Mouse (Mus musculus): ENCODE measurements around the gene Kif3c. TPM values are rescaled to one million over a fixed set of nuclear protein-coding genes. Genes with fewer than 3 reads are reported as not detected.

Kif3c gene
- total RNA-seq, 2 experiments from 2014 or later, result 1.4 to 2.2 TPM

DNA sequence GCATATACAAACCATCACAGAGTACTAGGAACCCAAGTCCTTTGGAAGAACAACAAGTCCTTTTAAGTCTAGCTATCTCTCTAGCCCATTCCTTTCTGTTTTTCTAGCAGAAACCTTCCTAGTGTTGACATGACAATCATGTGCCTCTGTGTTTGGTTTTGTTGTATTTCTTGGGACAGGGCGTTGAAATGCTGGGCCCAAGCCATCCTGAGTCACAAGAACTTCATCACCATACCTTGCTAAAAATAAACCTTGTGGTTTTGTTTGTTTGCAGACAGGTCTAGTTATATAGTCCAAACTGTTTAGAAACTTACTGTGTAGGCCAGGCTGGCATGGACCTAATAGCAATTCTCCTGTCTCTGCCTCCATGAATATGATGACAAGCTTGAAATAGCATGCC lies 57.9 kb downstream of the Kif3c start:
- no peak for ATAC-seq (replicated peaks; ENCODE audit: poor library complexity)

DNA sequence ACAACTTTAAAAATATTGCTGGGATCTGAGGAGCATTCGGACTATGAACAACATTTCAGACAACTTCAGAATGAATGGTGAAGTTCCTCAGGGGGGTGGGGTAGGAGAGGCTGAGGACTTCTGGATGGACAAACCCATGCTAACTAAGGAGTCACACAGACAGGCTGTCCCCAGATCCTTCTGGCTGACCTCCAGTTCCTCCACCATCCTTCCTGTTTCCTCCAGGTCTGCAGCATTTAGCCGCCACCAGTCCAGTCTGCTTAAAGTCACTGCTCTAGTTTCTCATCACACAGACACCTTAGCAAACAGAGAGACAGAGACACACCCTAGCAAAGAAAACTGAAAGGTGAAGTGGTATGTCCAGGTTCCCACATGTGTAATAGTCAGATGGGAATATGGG lies 59.2 kb downstream of the Kif3c start:
- no peak for ATAC-seq (replicated peaks; ENCODE audit: poor library complexity)

DNA sequence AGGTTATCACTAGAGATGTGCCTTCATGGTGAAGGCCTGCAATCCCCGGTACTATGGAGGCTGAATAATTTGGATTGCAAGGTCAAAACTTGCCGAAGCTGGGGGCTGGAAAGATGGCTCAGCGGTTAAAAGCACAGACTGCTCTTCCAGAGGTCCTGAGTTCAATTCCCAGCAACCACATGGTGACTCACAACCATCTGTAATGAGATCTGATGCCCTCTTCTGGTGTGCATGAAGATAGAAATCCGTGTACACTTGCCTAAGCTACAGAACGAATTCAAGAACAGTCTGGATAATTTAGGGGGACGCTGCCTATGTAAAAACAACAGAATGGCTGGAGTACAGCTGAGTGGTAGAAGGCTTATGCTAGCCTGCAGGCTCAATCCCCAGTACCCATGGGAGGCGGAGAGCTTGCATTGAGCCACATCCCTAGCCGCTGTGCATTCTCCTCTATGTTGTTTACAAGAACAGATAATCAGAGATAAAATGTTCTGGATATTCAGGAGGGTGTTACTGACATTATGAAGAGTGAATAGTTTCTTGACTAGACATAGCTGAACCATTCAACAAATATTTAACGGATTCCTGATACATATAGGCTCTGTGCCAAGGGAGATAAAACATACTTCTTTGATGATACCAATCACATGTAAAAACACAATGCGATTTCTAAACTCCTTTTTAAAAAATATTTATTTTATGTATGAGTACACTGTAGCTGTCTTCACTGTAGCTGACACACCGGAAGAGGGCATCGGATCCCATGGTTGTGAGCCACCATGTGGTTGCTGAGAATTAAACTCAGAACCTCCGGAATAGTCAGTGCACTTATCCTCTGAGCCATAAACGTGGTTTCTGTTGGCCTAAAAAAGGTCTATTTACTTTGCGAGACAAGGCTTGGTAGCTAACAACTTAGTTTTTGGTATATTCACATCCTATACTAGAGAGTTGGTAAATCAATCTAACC lies 60.7 kb downstream of the Kif3c start:
- ATAC-seq (replicated peaks; ENCODE audit: poor library complexity), result no peak; the same call in 1 of the 2 replicates

DNA sequence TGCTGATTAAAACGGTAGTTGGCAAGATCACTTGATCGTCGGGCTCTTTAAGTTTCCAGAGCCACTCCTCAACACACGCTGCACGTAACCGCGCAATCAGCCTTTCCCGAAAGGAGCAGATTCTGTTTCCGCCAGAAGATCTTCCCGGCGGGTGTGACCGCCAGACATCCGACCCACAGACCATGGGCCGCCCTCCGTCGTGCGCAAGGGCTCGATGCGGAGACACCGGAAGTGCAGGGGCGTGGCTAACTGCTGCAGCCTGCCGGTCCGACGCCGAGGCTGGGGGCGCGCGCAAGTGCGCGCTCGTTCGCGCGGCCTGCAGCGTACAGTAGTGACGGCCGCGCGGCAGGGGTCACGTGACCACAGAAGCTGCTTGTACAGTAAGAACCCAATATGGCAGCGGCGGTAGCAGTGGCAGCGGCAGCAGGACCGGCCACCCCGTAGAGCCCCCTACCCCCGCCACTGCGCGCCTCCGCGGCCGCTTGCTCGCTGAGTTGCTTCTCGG lies 61.6 kb downstream of the Kif3c start, which contains the start of gene Asxl2:
Asxl2 (plus strand) TSS at position 328 of the 505 bp plus-strand sequence.
- peak; percentile 79 for ATAC-seq (replicated peaks; ENCODE audit: poor library complexity)

DNA sequence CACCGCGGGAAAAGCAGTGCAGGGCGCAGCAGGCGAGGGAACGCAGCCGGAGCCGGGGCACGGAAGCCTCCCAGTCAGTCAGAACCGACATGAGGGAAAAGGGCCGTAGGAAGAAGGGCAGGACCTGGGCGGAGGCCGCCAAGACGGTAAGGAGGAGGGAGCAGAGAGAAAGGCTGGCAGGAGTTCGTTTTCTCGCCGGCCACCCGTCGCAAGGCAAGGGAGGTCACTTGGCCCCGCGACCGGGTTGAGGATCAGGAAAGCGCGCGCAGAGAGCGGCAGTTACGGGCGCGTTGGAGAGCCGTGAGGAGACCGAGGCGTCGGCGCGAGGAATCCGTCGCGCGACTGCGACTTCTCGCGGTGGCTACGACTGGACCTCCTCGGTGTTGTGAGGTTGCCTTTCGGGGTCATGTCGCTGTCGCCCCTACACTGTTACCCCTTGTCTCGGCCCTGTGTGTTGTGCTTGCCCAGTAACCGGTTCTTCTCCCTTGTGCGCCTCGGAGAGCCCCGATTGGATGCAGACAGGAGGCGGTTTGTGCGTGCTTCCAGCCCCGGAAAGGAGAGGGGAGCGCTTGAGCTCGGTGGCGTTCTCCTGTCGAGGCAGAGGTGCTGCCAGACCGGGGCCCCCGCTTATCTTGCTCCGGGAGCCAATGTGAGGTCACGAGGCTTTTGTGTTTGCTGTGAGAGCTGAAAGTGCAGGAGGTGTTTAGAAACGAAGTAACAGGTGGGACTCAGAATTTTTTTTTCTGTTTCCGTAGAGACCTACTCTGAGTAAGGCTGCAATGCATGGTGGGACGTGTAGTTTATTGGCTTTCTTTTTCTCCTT lies 62.3 kb downstream of the Kif3c start:
- ATAC-seq (replicated peaks; ENCODE audit: poor library complexity), result peak; percentile 60

DNA sequence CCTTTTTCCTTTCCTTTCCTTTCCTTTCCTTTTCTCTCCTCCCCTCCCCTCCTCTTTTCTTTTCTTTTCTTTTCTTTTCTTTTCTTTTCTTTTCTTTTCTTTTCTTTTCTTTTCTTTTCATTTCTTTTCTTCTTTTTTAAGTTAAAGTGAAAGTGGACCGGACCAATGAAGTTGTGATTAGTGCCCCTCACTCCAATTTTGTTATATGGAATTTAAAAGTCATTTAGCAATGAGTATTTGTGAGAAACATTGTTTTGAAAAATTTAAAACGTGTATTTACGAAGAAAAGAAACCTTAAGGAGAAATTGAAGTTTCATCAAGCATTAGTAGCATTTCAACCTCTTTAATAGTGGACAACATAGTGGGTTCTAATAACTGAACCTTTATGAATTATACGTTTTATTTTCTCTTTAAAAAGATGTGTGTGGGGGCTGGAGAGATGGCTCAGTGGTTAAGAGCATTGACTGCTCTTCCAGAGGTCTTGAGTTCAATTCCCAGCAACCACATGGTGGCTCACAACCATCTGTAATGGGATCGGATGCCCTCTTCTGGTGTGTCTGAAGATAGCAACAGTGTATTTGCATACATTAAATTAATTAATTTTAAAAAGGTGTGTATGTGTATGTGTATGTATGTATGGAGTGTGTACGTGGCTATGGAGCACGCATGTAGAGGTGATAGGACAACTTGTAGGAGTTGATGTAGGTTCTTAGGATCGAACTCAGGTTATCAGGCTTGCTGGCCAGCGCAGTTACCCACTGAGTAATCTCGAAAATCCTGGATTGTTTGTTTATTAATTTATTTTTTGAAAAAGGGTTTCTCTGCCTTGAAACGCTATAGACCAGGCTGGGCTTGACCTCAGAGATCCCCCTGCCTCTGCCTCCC lies 63.2 kb downstream of the Kif3c start:
- no peak for ATAC-seq (replicated peaks; ENCODE audit: poor library complexity)

DNA sequence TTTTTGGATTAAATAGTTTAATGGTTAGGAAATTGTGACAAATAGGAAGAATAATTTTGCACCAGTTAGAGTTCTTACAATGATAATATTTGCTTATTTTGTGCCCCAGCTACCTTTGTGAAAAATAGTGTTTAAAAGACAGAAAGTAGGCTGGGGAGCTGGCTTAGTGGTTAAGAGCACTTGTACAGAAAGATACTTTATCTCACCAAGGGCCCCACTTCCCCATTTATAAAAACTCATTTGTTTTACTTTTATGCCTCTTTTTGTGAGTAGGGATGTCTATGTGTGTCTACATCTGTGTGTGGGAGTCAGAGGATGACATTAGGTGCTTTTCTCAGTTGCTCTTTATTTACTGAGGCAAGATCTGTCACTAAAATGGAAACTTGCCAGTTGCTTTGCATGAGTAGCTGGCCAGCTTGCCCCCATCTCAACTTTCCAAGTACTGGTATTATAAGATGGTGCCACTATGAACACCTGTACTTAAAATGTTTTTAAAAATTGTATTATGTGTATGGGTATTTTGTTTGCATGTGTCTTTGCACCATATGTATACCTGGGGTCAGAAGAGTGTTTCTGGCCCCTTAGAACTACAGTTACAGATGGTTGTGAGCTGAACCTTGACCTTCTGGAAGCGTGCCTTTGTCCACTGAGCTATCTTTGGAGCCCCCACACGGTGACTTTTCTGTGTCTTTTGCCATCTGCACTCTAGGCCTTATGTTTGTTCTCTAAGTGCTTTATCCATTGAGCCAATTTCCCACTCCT lies 64.9 kb downstream of the Kif3c start:
- no peak for ATAC-seq (replicated peaks; ENCODE audit: poor library complexity)

DNA sequence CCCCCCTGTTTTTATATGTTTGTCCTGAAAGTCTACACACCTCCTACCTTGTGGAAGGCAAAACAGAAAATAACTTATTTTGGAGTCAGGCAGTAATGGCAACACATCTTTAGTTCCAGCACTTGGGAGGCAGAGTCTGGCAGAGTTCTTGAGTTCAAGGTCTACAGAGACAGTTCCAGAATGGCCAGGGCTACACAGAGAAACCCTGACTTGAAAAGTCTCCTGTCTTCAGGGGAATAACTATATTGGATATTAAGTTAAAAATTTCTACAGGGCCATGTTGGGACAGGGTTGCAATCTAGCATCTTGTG lies 65.5 kb downstream of the Kif3c start:
- ATAC-seq (replicated peaks; ENCODE audit: poor library complexity), result no peak

DNA sequence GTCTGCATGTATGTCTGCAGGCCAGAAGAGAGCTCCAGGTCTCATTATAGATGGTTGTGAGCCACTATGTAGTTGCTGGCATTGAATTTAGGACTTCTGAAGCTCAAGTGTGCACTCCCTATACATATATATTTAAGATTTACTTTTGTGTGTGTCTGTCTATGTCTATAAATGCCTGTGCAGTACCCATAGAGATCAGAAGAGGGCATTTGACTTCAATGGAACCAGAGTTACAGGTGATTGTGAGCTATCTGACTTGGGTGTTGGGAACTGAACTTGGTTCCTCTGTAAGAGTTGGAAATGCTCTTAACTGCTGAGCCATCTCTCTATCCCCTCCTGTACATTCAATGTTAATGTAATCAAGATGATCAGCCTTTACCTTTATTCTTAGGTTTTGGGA lies 66.1 kb downstream of the Kif3c start:
- ATAC-seq (replicated peaks; ENCODE audit: poor library complexity), result no peak

DNA sequence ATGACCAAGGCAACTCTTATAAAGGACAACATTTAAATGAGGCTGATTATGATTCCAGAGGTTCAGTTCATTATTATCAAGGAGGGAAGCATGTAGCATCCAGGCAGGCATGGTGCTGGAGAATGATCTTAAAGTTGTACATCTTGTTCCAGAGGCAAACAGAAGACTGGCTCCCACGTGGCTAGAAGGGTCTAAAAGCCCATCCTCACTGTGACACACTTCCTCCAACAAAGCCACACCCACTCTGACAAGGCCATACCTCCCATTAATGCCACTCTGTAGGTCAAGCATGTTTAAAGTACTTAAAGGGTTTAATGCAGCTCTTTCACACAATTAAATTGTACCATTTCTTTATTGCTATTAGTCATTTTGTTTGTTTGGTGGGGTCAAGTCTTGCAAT lies 68.8 kb downstream of the Kif3c start:
- ATAC-seq (replicated peaks; ENCODE audit: poor library complexity), result no peak

DNA sequence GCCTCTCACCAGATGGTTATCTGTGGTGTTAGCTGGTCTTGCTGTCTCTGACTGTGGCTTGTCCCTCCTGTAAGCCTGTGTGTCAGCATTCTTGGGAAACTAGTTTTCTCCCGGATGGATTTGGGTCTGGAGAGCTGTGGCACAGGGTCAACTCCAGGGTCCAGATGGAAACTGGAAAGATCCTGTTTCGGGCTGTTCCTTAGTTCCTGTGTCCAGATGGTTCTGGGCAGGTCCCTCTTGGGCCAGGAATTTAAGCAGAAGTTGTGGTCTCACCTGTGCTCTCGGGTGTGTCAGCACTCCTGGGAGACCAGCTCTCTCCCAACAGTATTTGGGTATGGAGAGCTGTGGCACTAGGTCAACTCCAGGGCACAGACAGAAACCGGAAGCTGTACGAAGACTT lies 71.5 kb downstream of the Kif3c start:
- no peak for ATAC-seq (replicated peaks; ENCODE audit: poor library complexity)

DNA sequence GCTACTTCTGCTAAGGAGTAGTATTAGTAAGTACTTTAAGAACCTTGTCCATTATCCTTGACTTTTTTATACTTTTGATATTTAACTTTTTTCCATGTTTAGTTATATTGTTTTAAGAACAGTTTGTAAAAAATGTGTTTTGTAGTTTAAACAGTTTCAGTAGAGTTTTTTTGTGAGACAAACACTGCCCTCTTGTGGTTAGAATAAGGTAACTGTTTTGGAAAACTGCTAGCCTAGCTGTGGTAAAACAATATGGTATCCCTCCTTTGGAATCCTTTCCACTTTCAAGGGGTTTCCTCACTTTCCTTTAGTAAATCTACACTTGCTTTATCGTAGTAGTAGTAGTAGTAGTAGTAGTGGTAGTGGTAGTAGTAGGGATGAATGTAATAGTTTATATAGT lies 72.9 kb downstream of the Kif3c start:
- peak; percentile 62 for ATAC-seq (replicated peaks; ENCODE audit: poor library complexity)

DNA sequence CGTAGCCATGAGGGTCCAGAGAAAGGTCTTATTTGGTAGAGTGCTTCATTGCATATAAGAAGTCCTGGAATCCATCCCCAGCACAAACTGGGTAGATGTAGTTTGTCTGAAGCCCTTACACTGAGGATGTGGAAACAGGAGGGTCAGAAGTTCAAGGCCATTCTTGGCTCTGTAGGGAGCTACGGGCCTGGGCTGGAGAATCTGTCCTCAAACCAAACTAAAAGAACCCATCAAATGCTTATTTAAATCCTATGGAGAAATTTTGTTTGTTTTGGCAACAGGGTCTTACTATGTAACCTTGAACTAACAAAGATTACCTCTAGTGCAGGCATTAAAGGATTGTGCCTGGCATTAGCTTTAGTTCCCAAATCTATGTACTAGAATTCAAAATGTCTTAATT lies 76.0 kb downstream of the Kif3c start:
- peak; percentile 15; the same call in 1 of the 2 replicates for ATAC-seq (replicated peaks; ENCODE audit: poor library complexity)

DNA sequence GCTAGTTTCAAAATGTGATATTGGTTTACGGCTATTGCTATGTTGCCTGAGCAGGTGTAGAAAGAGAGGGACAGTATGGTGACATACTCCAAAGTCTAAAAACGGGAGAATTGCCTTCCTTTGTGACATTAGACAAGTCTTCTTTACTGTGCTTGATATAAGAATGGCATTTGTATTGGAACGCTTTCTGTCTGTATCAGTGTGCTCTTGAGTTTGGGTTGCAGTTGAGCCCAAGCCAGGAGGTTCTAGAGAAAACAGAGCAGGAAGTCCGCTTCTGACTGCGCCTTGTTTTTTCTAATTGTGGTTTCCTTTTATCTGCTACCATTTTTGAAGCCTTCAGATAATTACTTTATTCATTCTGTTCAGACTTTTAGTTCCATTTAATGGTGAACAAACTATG lies 76.4 kb downstream of the Kif3c start:
- peak; percentile 67 for ATAC-seq (replicated peaks; ENCODE audit: poor library complexity)

DNA sequence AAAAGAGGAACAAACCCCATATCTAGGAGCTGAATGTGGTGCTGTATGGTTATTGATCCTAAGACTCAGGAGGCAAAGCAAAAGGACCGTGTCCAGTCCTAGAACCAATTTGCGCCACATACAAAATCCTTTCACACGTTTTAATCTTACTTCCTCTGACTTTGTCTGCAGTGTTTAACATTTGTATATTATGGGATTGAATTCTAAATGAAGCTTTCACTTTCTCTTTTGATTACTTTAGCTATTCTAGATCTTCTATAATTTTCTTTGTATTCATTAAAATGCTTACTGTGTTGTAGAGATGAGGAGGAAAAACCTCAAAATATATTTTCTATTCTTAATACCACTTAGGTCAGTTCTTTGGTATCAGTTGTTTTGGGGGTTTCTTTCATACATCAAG lies 88.6 kb downstream of the Kif3c start:
- 0 out of 2 replicates have a peak, but pooled peaks have one; percentile 9 for ATAC-seq (replicated peaks; ENCODE audit: poor library complexity)

Other genes with a start within 250 kb of the Kif3c start
- gene Rab10, start 55.2 kb upstream of the Kif3c start, total RNA-seq (2015), result 93.9 and 100 TPM in 2 replicates
- 89.1 and 113 TPM in 2 replicates for gene Rab10, start 55.2 kb upstream of the Kif3c start, total RNA-seq (2017)
- 38.7 and 50.0 TPM in 2 replicates for gene Asxl2, start 61.7 kb downstream of the Kif3c start, total RNA-seq (2015)
- 31.4 and 34.8 TPM in 2 replicates for gene Asxl2, start 61.7 kb downstream of the Kif3c start, total RNA-seq (2017)
- gene Dtnb, start 207.2 kb downstream of the Kif3c start, total RNA-seq (2015), result 12.4 and 16.1 TPM in 2 replicates
- gene Dtnb, start 207.2 kb downstream of the Kif3c start, total RNA-seq (2017), result 12.6 and 16.1 TPM in 2 replicates